Mouse (Mus musculus) layer of hippocampus, postnatal 10 days (tissue): ENCODE measurements around the gene Serpinc1. TPM values are rescaled to one million over a fixed set of nuclear protein-coding genes. Genes with fewer than 3 reads are reported as not detected.
"Not testable (repeated sequence)": the region's sequence is repeated elsewhere in the genome, so short reads cannot be mapped to it uniquely, and the experiment has no call there.

Source experiments
- DNase-seq, 2 experiments: peaks; one replicate each; pipeline ENCODE4 v3.0.0; 2021; ENCODE audit warnings: low spot score in 2 of 2
- long read RNA-seq: library from polyadenylated mRNA; stranded (forward); transcript quantifications from one replicate; pipeline ENCODE4 v2.0.0, GENCODE M21; 2023
- total RNA-seq, 2 experiments: library from RNA; stranded (reverse); gene quantifications; 2 replicates each; pipeline ENCODE4 v1.2.3; 2021

Serpinc1 gene
- under 1 TPM; 0.13 to 0.59 TPM for total RNA-seq
- long read RNA-seq, partial matches to known transcripts = 0 of 1 reads
- long read RNA-seq, other reads (novel, unspliced or antisense) = 1 of 1 reads

DNA sequence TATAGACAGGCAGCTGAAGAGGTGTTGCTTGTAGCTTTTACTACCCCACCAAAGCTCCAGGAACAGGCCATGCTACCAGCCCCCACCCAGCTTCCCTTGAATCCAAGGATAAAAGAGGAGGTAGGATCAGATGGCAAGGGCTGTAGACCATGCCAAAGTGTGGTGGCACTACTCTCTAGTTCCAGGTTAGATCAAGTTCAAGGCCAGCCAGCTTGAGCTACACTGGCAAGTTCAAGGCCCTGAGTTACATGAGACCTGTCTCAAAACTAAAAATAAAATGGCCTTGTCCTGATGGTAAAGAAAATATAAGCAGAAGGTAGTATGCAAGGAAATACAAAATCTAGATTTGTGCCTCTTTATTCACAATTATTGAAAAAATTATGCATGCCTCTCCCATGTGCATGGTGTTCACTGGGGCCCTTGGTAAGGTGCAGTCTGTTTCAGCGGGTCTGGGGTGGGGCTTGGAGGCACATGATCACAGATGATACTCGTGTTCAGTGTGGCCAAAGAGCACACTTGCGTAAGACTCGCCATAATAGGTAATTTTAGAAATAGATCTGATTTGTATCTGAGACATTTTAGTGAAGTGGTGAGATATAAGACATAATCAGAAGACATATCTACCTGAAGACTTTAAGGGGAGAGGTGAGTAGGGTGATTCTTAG is at the start of gene Serpinc1:
Gene Serpinc1 (plus strand): TSS at position 515 of the 665 bp plus-strand sequence.
- no peak for DNase-seq

DNA sequence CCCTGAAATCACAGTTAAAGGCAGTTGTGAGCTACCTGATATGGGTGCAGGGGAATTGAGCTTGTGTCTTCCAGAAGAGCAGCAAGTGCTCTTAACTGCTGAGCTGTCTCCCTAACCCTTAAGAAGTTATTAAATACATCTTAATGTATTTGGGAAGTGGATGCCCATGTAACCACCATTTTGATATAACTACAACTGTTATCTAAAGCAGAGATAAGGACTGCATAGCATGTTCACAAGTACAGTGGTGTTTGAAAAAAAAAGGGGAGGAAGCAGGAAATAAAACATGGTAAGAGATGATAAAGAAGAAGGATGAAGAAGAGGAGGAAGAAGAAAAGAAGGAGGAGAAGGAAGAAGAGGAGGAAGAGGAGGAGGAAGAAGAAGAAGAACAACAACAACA is 47.1 kb upstream of the Serpinc1 start:
- DNase-seq = no peak

DNA sequence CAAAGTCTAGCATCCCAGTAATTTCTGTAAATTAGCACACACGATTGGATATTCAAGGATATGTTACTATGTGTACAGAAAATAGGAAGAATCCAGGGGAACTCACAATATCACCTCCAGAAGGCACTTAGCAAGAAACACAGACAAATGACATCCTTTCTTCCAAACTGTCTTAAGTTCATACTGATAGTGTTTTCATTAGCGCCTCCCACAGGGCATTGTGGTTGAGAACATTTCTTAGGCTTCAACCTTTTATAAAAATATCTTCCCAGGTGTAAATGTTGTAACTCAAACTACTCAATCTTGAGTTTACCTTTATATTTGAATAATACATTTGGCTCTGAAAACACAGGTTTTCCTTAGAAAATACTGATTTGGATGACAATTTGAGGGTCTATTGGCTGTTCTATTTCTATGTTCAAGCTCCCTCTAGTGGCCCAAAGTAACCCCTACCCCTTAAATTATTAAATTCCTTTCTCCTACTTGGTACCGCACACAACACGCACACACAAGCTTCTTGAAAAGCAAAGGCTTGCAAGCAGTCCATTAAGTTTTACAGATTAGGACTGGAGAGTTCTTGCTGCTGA is 44.4 kb upstream of the Serpinc1 start:
- DNase-seq = peak in 1 of 2 experiments; percentile 5

DNA sequence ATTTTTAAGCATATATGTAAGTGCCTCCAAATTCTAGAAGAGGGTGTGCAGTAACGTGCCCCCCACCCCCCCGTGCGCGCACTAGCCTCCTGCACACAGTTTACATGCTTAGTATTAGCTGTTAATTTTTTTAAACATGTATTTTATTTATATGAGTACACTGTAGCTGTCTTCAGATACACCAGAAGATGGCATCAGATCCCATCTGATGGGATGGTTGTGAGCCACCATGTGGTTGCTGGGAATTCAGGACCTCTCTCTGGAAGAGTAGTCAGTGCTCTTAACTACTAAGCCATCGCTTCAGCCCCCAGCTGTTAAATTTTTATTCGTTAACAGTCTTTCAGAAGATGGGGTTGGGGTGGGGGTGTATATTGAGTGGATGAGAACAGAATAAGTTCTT is 42.8 kb upstream of the Serpinc1 start:
- DNase-seq = peak; percentile 11 to 28

DNA sequence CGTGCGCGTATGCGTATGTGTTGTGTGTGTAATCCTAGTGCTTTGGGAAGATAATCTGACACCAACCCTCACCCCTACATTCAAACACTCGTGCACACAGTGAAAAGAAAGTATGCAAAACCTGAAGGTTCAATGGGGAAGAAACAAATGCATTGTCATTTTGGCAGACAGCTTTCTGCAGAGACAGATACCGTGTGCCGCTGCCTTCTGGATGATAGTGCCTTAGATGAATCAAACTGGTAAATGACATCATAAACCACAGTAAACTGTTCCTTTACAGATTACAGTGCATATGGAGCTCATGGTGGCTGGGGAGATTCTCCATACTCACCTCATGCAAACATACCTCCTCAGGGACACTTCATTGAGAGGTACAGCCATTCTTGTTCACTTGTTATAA is 15.2 kb upstream of the Serpinc1 start:
- DNase-seq = no peak

DNA sequence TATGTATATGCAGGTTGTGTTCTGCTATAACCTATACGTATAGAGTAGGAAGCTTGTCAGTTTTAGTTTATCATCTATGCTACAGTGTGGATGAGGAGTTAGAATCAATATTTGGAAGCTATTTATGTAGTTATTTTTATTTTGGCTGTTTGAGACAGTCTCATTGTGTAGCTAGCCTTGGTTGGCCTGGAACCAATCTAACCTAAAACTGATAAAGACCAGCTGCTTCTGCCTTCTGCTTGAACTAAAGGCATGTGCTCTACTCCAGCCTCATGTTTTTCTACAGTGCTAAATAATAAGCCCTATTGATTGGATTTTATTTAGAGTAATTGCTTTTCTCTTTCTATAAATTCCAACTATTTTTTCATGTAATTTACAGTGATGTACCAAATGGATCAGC is 11.1 kb upstream of the Serpinc1 start:
- DNase-seq = no peak

DNA sequence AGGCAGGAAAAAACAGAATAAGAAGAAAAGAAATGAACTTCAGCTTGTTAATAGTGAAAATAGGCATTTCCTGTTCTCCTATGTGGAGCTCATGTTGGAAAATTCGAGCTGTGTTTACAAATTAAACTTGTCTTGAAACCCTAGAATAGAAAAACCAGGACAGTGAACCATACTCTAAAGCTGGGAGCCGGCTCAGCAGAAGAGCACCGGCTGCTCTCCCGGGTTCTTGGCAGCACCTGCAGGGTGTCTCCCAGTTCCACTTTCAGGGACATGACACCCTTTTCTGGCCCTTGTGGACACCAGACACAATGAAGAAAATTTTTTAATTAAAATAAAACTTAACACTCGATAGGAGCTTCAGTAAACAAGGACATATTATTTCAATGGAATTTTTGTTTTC is 9.7 kb upstream of the Serpinc1 start:
- DNase-seq = no peak

DNA sequence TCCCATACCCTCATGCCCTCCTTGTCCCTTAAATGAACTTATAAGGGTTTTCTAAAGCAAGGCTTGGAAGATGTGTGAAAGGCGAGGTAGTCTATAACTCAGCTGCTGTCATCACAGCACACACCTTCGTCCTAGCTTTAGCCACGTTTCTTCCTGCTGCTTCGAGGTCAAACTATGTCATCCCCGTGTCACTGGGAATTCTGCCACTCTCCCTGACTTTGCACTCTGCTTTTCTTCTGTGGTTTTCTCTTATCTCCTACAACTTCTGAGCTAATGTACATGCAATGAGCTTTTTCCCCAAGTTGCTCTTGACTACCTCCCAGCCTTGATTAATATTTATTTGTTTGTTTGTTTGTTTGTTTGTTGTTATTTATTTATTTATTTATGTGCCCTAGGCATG is 1.6 kb downstream of the Serpinc1 start:
- DNase-seq = no peak

DNA sequence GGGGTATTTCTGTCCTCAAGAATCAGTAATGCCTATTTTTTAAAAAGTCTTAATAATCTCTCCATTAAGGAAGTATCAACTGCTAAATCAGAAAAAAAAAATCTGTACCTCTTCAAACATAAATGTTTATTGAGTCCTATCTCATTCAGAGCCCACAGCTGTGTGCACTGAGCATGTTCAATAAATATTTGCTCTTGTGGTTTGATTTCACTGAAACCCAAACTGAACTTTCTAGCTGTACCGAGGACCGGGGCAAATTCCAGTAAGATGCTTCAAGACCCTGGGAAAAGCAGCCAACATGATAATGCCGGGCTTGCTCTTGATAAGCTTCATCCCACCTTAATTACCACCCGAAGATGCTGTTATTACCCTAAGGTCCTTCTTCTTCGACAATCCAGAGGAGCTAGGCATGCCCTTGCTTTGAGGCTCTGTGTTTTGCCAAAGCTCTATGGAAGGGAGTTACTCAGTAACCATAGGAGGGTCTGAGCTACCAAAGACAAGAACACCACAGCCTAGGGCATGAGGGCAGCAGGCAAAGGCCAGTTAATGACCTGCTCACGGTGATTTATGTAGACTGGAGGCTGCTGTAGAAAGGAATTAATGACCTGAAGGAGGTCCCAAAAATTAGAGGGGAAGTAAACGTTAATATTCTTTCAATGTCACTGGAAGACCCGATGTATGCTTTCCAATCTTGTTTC is 2.3 kb downstream of the Serpinc1 start:
- DNase-seq = no peak

DNA sequence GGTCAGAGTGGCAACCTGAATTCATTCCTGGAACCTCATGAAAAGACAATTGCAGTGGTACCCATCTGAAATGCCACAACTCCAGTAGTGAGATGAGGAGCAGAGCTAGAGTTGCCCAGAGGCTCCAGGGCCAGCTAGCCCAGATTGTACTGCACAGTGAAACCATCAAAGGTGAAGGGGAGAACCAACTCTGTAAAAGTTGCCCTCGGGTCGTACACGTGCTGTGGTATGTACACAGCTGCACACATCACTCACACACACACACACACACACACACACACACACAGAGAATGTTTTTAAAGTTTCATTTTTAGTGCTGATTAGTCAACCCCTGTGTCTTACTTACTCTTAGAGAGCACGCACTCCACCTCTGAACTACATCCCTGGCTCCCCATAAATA is 3.0 kb downstream of the Serpinc1 start:
- no peak for DNase-seq

DNA sequence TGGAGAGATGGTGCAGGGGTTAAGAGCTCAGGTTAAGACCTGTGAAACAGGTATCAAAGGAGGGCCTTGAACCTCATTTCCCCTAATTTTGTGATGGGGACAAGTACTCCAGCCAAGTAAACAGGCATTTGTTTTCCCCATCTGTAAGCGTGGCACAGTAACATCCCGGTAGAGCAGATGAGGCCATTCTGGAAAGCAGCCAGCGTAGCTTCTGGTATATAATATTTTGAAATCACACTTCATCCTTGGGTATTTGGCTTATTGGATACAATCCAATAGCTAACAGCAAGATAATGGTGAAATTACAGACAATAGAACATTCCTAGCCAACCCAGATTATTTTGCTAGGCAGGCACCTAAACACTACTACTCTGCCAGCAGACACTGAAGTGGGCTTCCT is 4.5 kb downstream of the Serpinc1 start:
- DNase-seq = no peak

DNA sequence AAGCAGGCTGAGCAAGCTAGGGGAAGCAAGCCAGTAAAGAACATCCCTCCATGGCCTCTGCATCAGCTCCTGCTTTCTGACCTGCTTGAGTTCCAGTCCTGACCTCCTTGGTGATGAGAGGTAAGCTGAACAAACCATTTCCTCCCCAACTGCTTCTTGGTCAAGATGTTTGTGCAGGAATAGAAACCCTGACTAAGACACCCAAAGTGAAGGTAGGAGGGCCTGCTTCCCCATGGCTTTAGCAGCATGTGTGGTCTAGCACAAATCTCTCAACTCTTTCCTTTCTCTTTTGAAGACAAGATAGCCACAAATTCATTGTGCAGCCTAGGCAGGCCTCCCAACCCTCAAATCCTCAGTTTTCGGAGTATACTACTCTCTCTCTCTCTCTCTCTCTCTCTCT is 6.3 kb downstream of the Serpinc1 start:
- DNase-seq = not testable (repeated sequence)

DNA sequence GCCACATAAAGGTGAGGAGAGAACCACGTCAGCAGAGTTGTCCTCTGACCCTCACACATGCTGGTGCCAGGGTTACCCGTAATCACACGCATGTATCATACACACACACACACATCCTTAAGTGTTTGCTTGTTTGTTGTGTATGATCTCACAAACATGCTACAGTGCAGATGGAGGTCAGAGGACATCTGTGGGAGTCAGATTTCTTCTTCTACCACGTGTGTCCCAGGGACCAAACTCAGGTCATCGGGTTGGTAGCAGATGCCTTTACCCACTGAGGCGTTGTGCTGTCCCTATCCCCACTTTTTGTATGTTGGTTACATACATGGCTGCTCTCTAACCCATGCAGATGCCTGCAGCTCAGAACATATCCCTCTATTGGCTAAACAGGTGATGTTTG is 7.1 kb downstream of the Serpinc1 start:
- DNase-seq = no peak

DNA sequence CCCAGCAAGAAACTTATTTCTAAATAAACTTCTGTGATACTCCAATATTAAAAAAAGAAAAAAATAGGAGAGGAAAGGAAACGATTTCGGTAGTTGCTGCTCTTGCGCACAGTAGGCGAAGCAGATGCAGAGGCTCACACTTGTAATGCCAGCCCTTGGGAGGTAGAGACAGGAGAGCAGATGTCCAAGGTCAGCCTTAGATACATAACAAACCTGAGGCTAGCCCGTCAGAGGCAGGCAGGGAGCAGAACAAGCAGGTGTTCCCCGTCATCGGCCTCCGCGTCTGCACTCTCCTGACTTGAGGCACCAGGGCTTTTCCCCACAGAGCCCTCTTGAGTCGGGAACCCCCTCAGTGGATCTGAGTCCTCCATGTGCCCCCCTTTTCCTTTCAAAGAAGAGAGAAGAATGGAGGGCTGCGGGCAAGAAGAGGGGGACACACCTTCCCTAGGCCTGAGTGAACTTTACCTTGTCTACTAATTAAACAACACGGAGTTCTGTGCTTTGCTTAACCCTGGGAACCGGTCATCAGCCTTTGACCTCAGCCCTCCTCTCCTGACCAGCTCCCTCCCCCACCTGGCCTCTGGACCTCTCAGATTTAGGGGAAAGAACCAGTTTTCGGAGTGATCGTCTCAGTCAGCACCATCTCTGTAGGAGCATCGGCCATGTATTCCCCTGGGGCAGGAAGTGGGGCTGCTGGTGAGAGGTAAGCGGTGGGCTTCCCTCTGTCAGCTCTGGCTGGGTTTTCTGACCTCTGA is 8.7 kb downstream of the Serpinc1 start:
- DNase-seq = no peak

DNA sequence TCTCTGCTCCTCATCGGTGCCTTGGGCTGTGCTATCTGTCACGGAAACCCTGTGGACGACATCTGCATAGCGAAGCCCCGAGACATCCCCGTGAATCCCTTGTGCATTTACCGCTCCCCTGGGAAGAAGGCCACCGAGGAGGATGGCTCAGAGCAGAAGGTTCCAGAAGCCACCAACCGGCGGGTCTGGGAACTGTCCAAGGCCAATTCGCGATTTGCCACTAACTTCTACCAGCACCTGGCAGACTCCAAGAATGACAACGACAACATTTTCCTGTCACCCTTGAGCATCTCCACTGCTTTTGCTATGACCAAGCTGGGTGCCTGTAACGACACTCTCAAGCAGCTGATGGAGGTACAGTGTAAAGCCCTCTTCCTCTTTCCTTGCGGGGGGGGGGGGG is 11.0 kb downstream of the Serpinc1 start:
- no peak for DNase-seq

DNA sequence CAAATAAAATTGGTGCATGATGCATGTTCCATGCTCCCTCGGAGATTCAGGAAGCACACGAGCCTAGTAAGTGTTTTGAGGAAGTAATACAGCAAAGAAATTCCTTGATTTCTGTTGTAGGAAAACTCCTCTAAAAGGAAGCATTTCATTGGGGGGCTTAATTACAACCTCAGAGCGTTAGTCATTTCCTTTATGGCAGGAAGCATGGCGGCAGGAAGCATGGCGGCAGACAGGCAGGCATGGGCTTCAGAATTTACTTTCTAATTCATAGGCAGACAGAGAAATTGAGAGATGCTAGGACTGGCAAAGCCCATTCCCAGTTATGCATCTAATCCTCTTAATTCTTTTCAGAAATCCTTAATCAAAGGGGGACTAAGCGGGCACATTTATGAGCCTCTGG is 15.5 kb downstream of the Serpinc1 start:
- no peak for DNase-seq

DNA sequence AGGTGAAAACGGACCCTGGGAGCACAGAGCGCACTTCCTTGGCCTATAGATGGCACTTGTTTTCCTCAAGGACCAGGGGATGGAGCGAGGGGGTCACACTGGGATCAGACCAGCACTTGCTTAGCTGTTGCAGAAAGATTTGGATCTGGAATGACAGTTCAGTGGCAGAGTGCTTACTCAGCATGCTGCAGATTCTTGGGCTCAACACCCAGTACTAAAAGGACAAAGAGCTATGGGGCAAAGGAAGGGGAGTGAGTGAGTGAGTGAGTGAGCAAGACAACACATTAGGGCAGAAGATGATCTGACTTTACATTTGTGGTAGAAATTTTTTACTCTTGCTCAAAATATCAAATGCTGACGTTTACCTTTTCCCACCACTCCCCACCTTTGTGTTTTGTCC is 26.6 kb downstream of the Serpinc1 start:
- no peak for DNase-seq

DNA sequence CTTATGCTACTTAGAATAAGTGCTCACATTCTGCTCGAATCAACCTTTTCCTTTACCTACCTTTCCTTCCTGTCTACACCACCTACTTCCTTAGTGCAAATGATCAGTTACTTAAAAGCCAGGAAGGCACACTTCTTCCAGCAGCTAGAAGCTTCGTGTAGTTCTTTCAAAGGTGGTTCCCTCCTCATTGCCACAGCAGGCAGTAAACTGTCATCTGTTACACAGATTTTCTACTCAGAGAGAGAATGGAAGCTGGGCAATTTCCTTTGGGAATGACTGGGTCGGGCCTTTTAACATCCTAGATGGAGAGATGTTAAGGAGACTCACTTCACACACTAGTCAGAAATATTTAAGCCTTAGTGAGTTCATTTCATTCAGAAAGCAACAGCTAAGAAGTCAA is 27.1 kb downstream of the Serpinc1 start:
- DNase-seq = no peak

DNA sequence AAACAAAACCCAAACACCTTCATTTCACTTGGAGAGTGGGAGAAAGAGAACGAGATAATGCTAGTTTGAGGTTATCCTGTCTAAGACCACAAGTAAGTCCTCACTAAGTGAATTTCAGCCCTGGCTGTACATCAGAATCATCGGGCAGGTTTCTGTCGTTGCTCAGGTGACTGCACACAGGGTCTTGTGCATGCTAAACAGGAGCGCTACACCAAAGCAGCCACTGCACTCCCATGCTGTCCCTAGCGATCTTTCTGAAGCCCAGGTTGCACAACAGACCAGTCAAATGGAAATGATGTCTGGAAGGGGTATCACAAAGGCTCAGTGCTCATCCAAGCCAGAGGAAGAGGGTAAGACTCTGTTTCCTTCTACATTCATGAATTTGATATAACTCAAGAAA is 28.1 kb downstream of the Serpinc1 start:
- no peak for DNase-seq

DNA sequence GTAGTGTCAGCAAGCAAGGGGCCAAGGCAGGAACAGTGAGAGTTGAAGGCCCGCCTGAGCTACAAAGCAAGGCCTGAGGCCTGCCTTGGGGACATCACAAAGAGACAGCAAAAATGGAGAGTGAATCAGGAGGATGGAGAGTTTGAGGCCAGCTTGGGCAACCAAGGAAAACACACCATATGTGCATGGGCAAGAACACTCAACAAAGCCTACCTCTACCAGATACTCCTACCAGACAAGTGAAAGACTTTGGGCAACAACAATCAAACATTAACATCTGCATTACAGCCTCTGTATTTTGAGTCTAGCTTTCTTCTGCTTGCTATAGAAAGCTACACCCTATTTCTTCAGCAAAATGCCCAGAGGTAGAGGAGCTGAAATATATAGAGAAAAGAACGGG is 29.7 kb downstream of the Serpinc1 start:
- DNase-seq = no peak

DNA sequence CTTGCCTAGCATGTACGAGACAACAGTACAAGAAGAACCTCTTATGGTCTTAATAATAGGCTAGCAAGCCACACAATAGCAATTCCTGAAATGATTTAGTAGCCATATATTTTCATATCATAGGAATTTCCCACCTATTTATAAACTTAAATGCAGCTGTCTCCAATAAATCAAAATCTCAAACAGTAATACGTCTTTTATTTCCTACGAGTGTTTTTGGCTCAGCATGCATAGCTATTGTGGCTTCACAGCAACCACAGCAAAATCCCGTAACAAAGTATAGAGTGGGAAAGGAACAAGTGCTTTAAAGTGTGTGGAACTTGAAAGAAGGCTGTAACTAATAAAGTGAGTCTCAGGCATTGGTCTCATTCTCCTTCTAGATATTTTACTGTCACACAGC is 32.1 kb downstream of the Serpinc1 start:
- no peak for DNase-seq

DNA sequence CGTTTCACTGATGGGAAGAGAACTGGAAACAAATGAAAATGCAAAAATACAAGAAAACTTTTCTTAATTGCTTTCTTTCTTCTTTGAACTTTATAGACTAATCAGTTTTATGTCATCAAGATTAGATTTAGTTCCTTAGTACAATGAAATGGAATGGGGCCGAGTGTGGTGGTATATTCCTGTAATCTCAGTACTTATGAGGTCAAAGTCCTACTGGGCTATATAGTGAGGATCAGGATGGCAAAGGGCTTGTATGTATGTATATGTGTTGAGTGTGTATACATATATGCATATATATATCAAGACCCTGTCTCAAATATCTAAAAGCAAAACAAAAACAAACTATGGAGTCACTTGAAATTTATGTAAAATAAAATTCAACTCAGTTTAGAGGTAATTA is 38.0 kb downstream of the Serpinc1 start:
- DNase-seq = no peak
